17 mouse cellular contexts compared by ENCODE assay signal in the genomic region with DNA sequence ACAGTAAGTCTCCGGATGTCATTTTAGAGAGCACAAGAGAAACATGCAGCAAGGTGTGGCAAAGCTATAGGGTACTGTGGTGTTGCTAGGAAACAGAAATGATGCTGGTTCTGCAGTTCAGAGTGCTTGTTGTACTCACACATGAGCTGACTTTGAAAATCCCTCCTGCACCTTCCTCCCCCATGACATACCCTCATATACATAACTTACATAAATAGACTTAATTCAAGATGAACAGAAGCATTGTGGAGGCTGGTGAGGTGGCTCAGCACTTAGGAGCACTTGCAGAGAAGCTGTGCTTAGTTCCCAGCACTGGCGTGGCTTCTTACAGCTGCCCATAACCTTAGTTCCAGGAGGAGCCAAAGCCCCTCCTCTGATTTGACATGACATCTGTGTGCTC.
"Had no signal": no experiment of that assay in that cellular context is flagged by ENCODE, and none has a peak within 500 bp of the region (broad histone marks: within the 10 kb centered on the region; RNA-seq: fewer than 3 reads in every experiment).

No protein-coding gene starts in this region.

- H3K27ac ChIP-seq: kidney, postnatal 0 days; liver, embryonic 13.5 days; midbrain, embryonic 13.5 days; neural tube, embryonic 15.5 days had no signal

- H3K4me1 ChIP-seq: midbrain, embryonic 13.5 days; neural tube, embryonic 15.5 days had no signal

- H3K9ac ChIP-seq: liver, embryonic 13.5 days; midbrain, embryonic 13.5 days; neural tube, embryonic 15.5 days had no signal

- DNase-seq: kidney, adult 2 months; kidney, postnatal 25 days; layer of hippocampus, adult 9-11 months; liver, embryonic 13.5 days; lung, adult 2 months; lung, postnatal 14 days; lung, postnatal 4 days; thymus, adult 2 months; thymus, postnatal 14 days; thymus, postnatal 4 days had no signal

- H3K4me3 ChIP-seq: layer of hippocampus, adult 2 months; liver, embryonic 13.5 days; midbrain, embryonic 13.5 days; myocyte; neural tube, embryonic 15.5 days had no signal

- H3K27me3 ChIP-seq: liver, embryonic 13.5 days; midbrain, embryonic 13.5 days; neural tube, embryonic 15.5 days had no signal

- H3K9me3 ChIP-seq: liver, embryonic 13.5 days; midbrain, embryonic 13.5 days; neural tube, embryonic 15.5 days had no signal

- ATAC-seq: intestine, postnatal 0 days; midbrain, embryonic 13.5 days; midbrain, embryonic 16.5 days had no signal

- H3K4me2 ChIP-seq: liver, embryonic 13.5 days; midbrain, embryonic 13.5 days; neural tube, embryonic 15.5 days had no signal
